Mouse (Mus musculus): ENCODE data around the gene Rpl38. TPM values are rescaled to one million over a fixed set of nuclear protein-coding genes. Genes with fewer than 3 reads are reported as not detected.

Gene Rpl38
- 1,513 and 1,676 TPM in 2 replicates for polyA plus RNA-seq (2011; ENCODE audit: insufficient read length, low read depth, missing spikeins)

GRCm38 (mm10) chr11:114668301-114668710, at the start of gene Rpl38:
TSS of gene Rpl38 (plus strand) at chr11:114668524.
- H3K27ac ChIP-seq (ENCODE audit: insufficient read depth, low read length): peak within 1 kb of the TSS; percentile 71
- peaks cover 7% of the 10 kb centered on the region; the same call in 1 of the 2 replicates for H3K4me1 ChIP-seq (ENCODE audit: control insufficient read depth, insufficient read depth, low read length)
- peak within 1 kb of the TSS; percentile 70 for H3K4me3 ChIP-seq (ENCODE audit: insufficient read depth, low read length)
- TF ChIP-seq POLR2A (IDR thresholded peaks at IDR 0.05; ENCODE audit: low read depth, low read length) (peak; percentile 98), CTCF (IDR thresholded peaks at IDR 0.05; ENCODE audit: borderline replicate concordance, insufficient read depth, low read length) (no peak)

DNA sequence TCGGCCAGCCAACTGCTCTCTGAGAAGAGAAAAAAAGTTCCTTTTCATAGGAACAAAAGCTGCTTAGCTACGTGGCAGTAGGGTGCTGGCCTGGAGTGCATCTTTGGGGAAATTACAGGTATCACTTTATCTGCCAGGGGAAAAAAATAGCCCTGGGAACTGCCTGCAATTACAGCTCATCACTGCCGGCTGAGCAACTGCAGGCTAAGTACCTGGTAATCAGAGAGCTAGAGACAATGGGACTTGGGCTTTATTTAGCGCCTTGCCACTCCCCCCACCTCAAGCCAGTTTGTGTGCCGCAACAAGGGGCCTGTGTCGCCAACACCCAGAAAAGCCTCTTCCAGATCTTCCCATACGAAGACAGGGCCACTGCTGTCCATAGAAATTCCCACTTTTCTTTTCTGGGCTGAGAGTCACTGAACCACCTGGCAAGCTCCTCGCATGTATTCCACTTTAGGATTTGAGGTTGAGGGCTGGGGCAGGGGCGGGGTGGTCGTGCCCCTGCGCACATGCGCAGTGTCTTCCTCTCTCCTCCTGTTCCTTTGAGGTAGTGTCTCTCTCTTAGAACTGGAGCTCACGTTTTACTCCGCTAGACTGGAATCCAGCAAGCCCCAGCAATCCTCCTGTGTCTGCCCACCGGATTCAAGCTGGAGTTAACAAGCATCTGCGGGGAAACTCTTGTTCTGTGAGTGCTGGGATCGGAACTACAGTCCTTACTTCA, 49.5 kb upstream of the Rpl38 start:
- Histone ChIP-seq H3K4me3 (ENCODE audit: insufficient read depth, low read length) (no peak overlapping the region), H3K27ac (ENCODE audit: insufficient read depth, low read length) (no peak overlapping the region), H3K4me1 (ENCODE audit: control insufficient read depth, insufficient read depth, low read length) (no peaks in the 10 kb centered on the region)
- no peak for TF ChIP-seq POLR2A (IDR thresholded peaks at IDR 0.05; ENCODE audit: low read depth, low read length)
- no peak for TF ChIP-seq CTCF (IDR thresholded peaks at IDR 0.05; ENCODE audit: borderline replicate concordance, insufficient read depth, low read length)

DNA sequence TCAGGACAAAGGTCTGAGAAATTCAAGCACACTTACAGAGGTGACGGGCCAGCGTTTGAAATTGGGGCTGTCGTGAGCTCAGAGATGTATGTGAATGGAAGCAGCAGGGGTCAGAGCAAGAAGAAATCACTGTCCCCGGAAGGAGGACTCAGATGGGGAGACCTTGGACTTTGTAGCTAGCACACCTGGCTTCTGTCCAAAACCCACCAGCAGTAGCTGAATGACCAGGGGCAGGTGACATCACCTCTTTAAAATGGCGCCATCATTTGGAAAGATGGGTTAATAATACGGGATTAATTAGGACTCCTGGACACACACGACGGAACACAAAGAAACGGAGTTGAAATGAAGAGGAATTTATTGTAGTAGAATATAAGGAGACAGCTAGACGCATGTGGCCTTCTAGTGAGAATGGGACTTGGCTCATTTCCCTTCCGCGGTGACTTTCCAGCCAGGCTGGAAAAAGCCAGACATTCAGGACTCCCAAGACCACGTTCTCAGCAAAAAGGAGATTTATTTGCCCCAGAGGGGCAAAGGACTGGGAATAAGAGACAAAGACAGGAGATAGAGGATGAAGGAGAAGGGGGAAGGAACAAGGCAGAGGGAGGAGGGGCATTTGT, 42.1 kb upstream of the Rpl38 start:
- Histone ChIP-seq H3K27ac (ENCODE audit: insufficient read depth, low read length) (no peak overlapping the region), H3K4me1 (ENCODE audit: control insufficient read depth, insufficient read depth, low read length) (no peaks in the 10 kb centered on the region), H3K4me3 (ENCODE audit: insufficient read depth, low read length) (no peak overlapping the region)
- TF ChIP-seq CTCF (IDR thresholded peaks at IDR 0.05; ENCODE audit: borderline replicate concordance, insufficient read depth, low read length) (no peak), POLR2A (IDR thresholded peaks at IDR 0.05; ENCODE audit: low read depth, low read length) (no peak)

DNA sequence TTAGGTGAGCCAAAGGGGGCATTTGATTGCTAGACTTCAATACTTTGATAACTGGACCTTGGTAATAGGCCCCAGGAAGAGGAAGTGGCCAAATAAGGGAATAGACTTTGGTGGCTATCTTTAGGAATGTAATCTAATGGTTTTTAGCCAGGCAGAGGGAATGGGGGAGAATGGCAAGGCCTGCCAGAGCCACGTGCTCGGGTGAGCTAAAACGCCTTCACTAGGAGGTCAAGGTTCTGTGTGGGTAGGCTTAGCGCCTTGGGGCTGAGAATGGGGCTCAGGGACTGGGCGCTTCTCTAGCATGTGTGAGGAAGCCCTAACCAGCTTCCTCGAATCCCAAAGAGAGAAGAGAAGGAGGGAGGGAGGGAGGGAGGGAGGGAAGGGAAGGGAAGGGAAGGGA, 41.3 kb upstream of the Rpl38 start:
- H3K4me3 ChIP-seq (ENCODE audit: insufficient read depth, low read length): no peak overlapping the region
- H3K4me1 ChIP-seq (ENCODE audit: control insufficient read depth, insufficient read depth, low read length): no peaks in the 10 kb centered on the region
- no peak for TF ChIP-seq POLR2A (IDR thresholded peaks at IDR 0.05; ENCODE audit: low read depth, low read length)
- TF ChIP-seq CTCF (IDR thresholded peaks at IDR 0.05; ENCODE audit: borderline replicate concordance, insufficient read depth, low read length): no peak
- no peak overlapping the region for H3K27ac ChIP-seq (ENCODE audit: insufficient read depth, low read length)

GRCm38 (mm10) chr11:114628032-114628431, 40.3 kb upstream of the Rpl38 start:
- TF ChIP-seq POLR2A (IDR thresholded peaks at IDR 0.05; ENCODE audit: low read depth, low read length) (no peak), CTCF (IDR thresholded peaks at IDR 0.05; ENCODE audit: borderline replicate concordance, insufficient read depth, low read length) (no peak)
- Histone ChIP-seq H3K4me3 (ENCODE audit: insufficient read depth, low read length) (no peak overlapping the region), H3K4me1 (ENCODE audit: control insufficient read depth, insufficient read depth, low read length) (no peaks in the 10 kb centered on the region), H3K27ac (ENCODE audit: insufficient read depth, low read length) (no peak overlapping the region)

DNA sequence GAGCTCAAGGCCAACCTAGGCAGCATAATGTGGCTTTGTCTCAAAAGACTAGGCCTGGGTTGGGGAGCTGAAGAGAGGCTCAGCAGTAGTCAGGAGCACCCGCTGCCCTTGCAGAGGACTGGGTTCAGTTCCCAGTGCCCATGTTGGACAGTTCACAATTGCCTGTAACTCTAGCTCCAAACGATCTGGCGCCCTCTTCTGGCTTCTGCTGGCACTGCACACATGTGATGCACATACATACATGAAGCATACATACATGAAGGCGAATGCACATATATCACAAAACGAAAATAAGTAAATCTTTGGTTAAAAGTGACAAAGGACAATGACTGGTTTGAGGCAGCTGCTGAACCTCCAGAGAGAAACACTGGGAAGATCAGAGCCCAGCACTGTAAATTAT, 38.3 kb upstream of the Rpl38 start:
- no peaks in the 10 kb centered on the region for H3K4me1 ChIP-seq (ENCODE audit: control insufficient read depth, insufficient read depth, low read length)
- no peak overlapping the region for H3K27ac ChIP-seq (ENCODE audit: insufficient read depth, low read length)
- no peak for TF ChIP-seq POLR2A (IDR thresholded peaks at IDR 0.05; ENCODE audit: low read depth, low read length)
- TF ChIP-seq CTCF (IDR thresholded peaks at IDR 0.05; ENCODE audit: borderline replicate concordance, insufficient read depth, low read length): no peak
- no peak overlapping the region for H3K4me3 ChIP-seq (ENCODE audit: insufficient read depth, low read length)

DNA sequence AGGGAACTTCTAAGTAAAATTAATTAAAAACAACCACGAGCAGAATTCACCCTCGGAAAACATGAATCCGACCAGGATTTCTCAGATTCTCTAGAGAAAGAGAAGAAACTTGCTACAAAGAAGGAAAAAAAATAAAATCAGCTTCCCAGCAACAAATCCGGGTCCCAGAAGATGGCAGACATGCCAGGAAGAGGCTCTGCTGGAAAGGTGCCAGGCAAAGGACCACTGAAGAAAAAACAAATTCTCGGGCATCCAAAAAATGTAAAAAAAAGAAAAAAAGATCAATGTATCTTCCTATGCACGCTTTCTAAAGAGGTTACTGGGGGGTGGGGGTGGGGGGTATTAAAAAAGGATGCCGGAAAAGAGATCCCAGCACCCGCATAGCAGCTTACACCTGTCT, 36.1 kb upstream of the Rpl38 start:
- TF ChIP-seq CTCF (IDR thresholded peaks at IDR 0.05; ENCODE audit: borderline replicate concordance, insufficient read depth, low read length) (no peak), POLR2A (IDR thresholded peaks at IDR 0.05; ENCODE audit: low read depth, low read length) (no peak)
- H3K27ac ChIP-seq (ENCODE audit: insufficient read depth, low read length): no peak overlapping the region
- no peaks in the 10 kb centered on the region for H3K4me1 ChIP-seq (ENCODE audit: control insufficient read depth, insufficient read depth, low read length)
- H3K4me3 ChIP-seq (ENCODE audit: insufficient read depth, low read length): no peak overlapping the region

GRCm38 (mm10) chr11:114636292-114636691, 32.0 kb upstream of the Rpl38 start:
- TF ChIP-seq CTCF (IDR thresholded peaks at IDR 0.05; ENCODE audit: borderline replicate concordance, insufficient read depth, low read length): peak; percentile 83
- no peak for TF ChIP-seq POLR2A (IDR thresholded peaks at IDR 0.05; ENCODE audit: low read depth, low read length)
- no peaks in the 10 kb centered on the region for H3K4me1 ChIP-seq (ENCODE audit: control insufficient read depth, insufficient read depth, low read length)
- H3K4me3 ChIP-seq (ENCODE audit: insufficient read depth, low read length): no peak overlapping the region
- no peak overlapping the region for H3K27ac ChIP-seq (ENCODE audit: insufficient read depth, low read length)

- Histone ChIP-seq H3K4me1 (ENCODE audit: control insufficient read depth, insufficient read depth, low read length) (no peaks in the 10 kb centered on the region), H3K4me3 (ENCODE audit: insufficient read depth, low read length) (no peak overlapping the region), H3K27ac (ENCODE audit: insufficient read depth, low read length) (no peak overlapping the region)
- TF ChIP-seq POLR2A (IDR thresholded peaks at IDR 0.05; ENCODE audit: low read depth, low read length) (no peak), CTCF (IDR thresholded peaks at IDR 0.05; ENCODE audit: borderline replicate concordance, insufficient read depth, low read length) (no peak)
Observed at GRCm38 (mm10) chr11:114636727-114637505, 31.4 kb upstream of the Rpl38 start.

Data from embryonic fibroblast, embryonic 13.5 days (primary cell).